Mouse (Mus musculus) stomach, postnatal 0 days (tissue): ENCODE data around the gene Pold3. TPM values are rescaled to one million over a fixed set of nuclear protein-coding genes. Genes with fewer than 3 reads are reported as not detected.

Source experiments
- ATAC-seq: fragments of 200-750 bp; cut with Nextera tagmentation; 2 replicates; pipeline ENCODE4 v1.8.0; 2017; ENCODE audit not compliant: low FRiP score, low TSS enrichment
- DNase-seq: peaks from one replicate; pipeline ENCODE4 v3.0.0-alpha.2; 2016; ENCODE audit warnings: low spot score
- H3K27ac ChIP-seq: fragments of 300-500 bp; sonication (generic); replicated peaks from 2 replicates; pipeline ENCODE4 v1.5.1; 2014; ENCODE audit warnings: mild to moderate bottlenecking, control low read depth
- H3K27me3 ChIP-seq: fragments of 300-500 bp; sonication (generic); 2 replicates; pipeline ENCODE4 v1.6.1; 2014; ENCODE audit warnings: low read length; ENCODE audit not compliant: control insufficient read depth, insufficient read depth
- H3K36me3 ChIP-seq: fragments of 300-500 bp; sonication (generic); 2 replicates; pipeline ENCODE4 v1.6.1; 2014; ENCODE audit warnings: low read length, mixed read lengths; ENCODE audit not compliant: control insufficient read depth, insufficient read depth
- H3K4me1 ChIP-seq: fragments of 300-500 bp; sonication (generic); replicated peaks from 2 replicates; pipeline ENCODE4 v1.6.1; 2014; ENCODE audit warnings: antibody characterized with exemption; ENCODE audit not compliant: control insufficient read depth, insufficient read depth
- H3K4me2 ChIP-seq: fragments of 300-500 bp; sonication (generic); replicated peaks from 2 replicates; pipeline ENCODE4 v1.6.1; 2014; ENCODE audit warnings: low read depth, mild to moderate bottlenecking, control low read depth, moderate library complexity
- H3K4me3 ChIP-seq: fragments of 300-500 bp; sonication (generic); 2 replicates; pipeline ENCODE4 v1.5.1; 2014; ENCODE audit warnings: low read depth, low read length, control low read depth
- H3K9ac ChIP-seq: fragments of 300-500 bp; sonication (generic); 2 replicates; pipeline ENCODE4 v1.6.1; 2014; ENCODE audit warnings: mild to moderate bottlenecking, low read length, control low read depth, mixed read lengths
- H3K9me3 ChIP-seq: fragments of 300-500 bp; sonication (generic); 2 replicates; pipeline ENCODE4 v1.6.1; 2016; ENCODE audit warnings: low read length; ENCODE audit not compliant: control insufficient read depth
- CTCF ChIP-seq: IDR thresholded peaks from 2 replicates; pipeline ENCODE4 v1.5.1; 2016; ENCODE audit warnings: antibody characterized with exemption, low read depth, mild to moderate bottlenecking, moderate library complexity
- EP300 ChIP-seq: optimal IDR thresholded peaks from 2 replicates; pipeline ENCODE3; 2016; ENCODE audit warnings: antibody characterized with exemption
- WGBS: fragments of 180-500 bp; shearing (Covaris S2); extraction: QIAGEN DNeasy Blood & Tissue Kit; methylation state at CpG from one replicate; pipeline ENCODE4 v1.1.7; 2014; 5-methylcytosine and 5-hydroxymethylcytosine counted together
- polyA plus RNA-seq: library from polyadenylated mRNA; unstranded; fragments of >200 nt; fragmentation: Nextera tagmentation; extraction: Ambion mirVana; gene quantifications from 2 replicates; pipeline ENCODE4 v1.2.1, GENCODE M21; 2015

Pold3 gene
- polyA plus RNA-seq, 1 experiment from 2014 or later: 18.6 TPM

DNA sequence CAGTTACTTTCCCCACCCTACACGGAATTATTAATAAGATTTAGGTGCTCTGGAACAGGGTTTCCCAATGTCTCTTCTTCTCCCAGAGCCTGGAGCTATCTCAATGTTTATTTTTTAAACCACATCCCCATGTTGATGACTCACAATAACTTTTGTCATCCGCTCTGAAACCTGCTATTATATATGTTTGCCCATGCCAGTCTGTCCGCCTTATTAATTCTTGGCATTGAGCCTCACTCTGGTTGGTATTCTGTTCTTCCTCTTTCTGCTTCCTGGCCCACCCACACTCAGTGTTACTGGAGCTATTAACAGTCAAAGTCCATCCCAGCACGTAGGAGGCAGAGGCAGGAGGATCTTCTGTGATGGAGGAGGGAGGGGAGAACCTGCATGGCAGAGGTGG, 36.3 kb upstream of the Pold3 start:
- Histone ChIP-seq H3K9me3 (no peaks in the 10 kb centered on the region), H3K27me3 (no peaks in the 10 kb centered on the region), H3K4me3 (no peak overlapping the region), H3K4me2 (no peak overlapping the region), H3K9ac (no peak overlapping the region), H3K4me1 (no peaks in the 10 kb centered on the region), H3K36me3 (no peaks in the 10 kb centered on the region), H3K27ac (no peak overlapping the region)
- ATAC-seq: no peak
- 56% methylated on average over 4 of the region's 4 CpGs for WGBS
- DNase-seq: no peak
- TF ChIP-seq EP300 (no peak), CTCF (no peak)

DNA sequence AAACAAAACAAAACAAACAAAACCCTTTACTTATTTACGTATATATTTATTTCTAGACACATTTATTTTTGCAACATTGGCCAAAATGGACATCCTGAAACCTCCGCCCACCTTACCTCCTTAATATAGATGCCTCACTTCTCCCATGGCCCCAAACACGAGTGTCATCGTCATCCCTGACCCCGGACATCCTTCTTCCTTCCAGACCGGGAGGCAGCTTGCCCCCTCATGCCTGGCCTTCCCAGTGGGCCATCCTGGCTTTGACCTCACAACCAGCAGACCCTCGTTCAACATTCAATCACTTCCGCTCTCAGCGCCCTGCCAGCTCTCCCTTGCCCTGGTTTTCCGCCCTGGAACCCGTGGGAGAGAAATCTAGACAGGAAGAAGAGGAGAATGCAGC, 29.3 kb upstream of the Pold3 start:
- 81% methylated on average over 11 of the region's 11 CpGs for WGBS
- no peaks in the 10 kb centered on the region for H3K36me3 ChIP-seq

DNA sequence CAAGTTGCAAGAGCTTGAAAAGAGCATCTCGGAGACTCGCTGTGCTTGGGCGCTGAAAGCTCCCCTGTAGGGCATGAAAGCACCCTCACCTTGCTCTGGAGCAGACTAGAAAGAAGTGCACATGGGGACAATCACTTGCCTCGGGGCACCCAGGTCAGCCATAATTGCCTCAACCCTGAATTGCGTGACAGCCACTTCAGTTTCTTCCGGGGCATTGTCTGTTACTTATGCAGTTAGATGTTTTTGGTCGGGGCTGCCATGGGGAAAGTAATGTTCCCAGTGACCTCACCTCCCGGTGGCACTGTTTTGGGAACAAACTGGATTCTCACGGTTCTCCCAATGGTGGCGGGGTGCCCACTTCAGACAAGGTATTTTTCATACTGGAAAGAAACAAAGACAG, 28.7 kb upstream of the Pold3 start:
- no peak for TF ChIP-seq EP300
- TF ChIP-seq CTCF: no peak
- no peaks in the 10 kb centered on the region for H3K9me3 ChIP-seq
- WGBS: 56% methylated on average over 10 of the region's 10 CpGs
- H3K4me1 ChIP-seq: no peaks in the 10 kb centered on the region
- no peak overlapping the region for H3K9ac ChIP-seq
- no peaks in the 10 kb centered on the region for H3K27me3 ChIP-seq
- no peak overlapping the region for H3K27ac ChIP-seq
- DNase-seq (no peak), ATAC-seq (no peak)
- H3K36me3 ChIP-seq: no peaks in the 10 kb centered on the region
- H3K4me2 ChIP-seq: no peak overlapping the region
- no peak overlapping the region for H3K4me3 ChIP-seq

More for the DNA sequence above, 29.3 kb upstream of the Pold3 start:
- TF ChIP-seq EP300 (no peak), CTCF (no peak)
- Histone ChIP-seq H3K4me2 (no peak overlapping the region), H3K27ac (no peak overlapping the region), H3K9ac (no peak overlapping the region), H3K9me3 (no peaks in the 10 kb centered on the region), H3K4me1 (no peaks in the 10 kb centered on the region), H3K27me3 (no peaks in the 10 kb centered on the region), H3K4me3 (no peak overlapping the region)
- ATAC-seq (no peak), DNase-seq (no peak)

- Histone ChIP-seq H3K27me3 (no peaks in the 10 kb centered on the region), H3K36me3 (no peaks in the 10 kb centered on the region), H3K27ac (no peak overlapping the region), H3K4me3 (no peak overlapping the region), H3K4me1 (no peaks in the 10 kb centered on the region), H3K9ac (no peak overlapping the region), H3K4me2 (no peak overlapping the region), H3K9me3 (no peaks in the 10 kb centered on the region)
- ATAC-seq (no peak), DNase-seq (no peak)
- 83% methylated on average over 4 of the region's 4 CpGs for WGBS
- TF ChIP-seq EP300: no peak
- TF ChIP-seq CTCF: no peak
These were observed 27.2 kb upstream of the Pold3 start for GRCm38 (mm10) chr7:100148586-100148985.

- TF ChIP-seq CTCF (no peak), EP300 (no peak)
- Histone ChIP-seq H3K4me3 (no peak overlapping the region), H3K9me3 (no peaks in the 10 kb centered on the region), H3K27ac (no peak overlapping the region), H3K36me3 (no peaks in the 10 kb centered on the region), H3K27me3 (no peaks in the 10 kb centered on the region), H3K9ac (no peak overlapping the region), H3K4me1 (no peaks in the 10 kb centered on the region), H3K4me2 (no peak overlapping the region)
- DNase-seq (no peak), ATAC-seq (no peak)
- 52% methylated on average over 1 of the region's 1 CpGs for WGBS
These were observed 19.2 kb upstream of the Pold3 start for GRCm38 (mm10) chr7:100140591-100140990.

DNA sequence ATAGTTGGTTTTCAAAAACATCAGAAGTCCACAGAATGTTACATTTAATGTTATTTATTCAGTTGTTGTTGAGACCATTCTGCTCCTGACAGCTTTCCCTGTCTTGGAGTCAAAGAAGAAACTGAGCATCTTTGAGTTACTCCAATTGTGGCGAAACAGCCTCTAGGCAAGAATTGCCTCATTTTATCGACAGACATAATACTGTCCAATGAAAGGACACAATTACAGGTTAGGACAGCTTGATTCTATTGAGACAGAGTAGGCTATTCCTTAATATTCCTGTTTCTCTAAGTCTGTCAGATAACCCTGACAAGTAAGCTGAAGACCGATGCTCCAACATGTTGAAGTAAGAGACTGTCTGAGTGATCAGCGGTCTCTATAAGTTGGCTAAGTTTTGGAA, 16.7 kb upstream of the Pold3 start:
- H3K4me2 ChIP-seq: no peak overlapping the region
- WGBS: 92% methylated on average over 4 of the region's 4 CpGs
- H3K36me3 ChIP-seq: no peaks in the 10 kb centered on the region
- H3K27ac ChIP-seq: no peak overlapping the region
- H3K9me3 ChIP-seq: no peaks in the 10 kb centered on the region
- TF ChIP-seq EP300 (no peak), CTCF (no peak)
- H3K4me3 ChIP-seq: no peak overlapping the region
- no peaks in the 10 kb centered on the region for H3K27me3 ChIP-seq
- H3K9ac ChIP-seq: no peak overlapping the region
- DNase-seq (no peak), ATAC-seq (no peak)
- H3K4me1 ChIP-seq: no peaks in the 10 kb centered on the region
